Mouse (Mus musculus): ENCODE measurements at regions not wholly inside any gene's neighbourhood (a gene's known extent, or its start where the extent isn't known, plus 50 kb on each side); places are given as distances from the start of the nearest gene placed in this dataset.

- ATAC-seq (replicated peaks; ENCODE audit: low FRiP score, poor library complexity, severe bottlenecking): no peak
Measured at GRCm38 (mm10) chr11:114360946-114361345, 294.1 kb upstream of the Sdk2 start.

GRCm38 (mm10) chr11:114360321-114360720, 293.5 kb upstream of the Sdk2 start:
- ATAC-seq (replicated peaks; ENCODE audit: low FRiP score, poor library complexity, severe bottlenecking): no peak

DNA sequence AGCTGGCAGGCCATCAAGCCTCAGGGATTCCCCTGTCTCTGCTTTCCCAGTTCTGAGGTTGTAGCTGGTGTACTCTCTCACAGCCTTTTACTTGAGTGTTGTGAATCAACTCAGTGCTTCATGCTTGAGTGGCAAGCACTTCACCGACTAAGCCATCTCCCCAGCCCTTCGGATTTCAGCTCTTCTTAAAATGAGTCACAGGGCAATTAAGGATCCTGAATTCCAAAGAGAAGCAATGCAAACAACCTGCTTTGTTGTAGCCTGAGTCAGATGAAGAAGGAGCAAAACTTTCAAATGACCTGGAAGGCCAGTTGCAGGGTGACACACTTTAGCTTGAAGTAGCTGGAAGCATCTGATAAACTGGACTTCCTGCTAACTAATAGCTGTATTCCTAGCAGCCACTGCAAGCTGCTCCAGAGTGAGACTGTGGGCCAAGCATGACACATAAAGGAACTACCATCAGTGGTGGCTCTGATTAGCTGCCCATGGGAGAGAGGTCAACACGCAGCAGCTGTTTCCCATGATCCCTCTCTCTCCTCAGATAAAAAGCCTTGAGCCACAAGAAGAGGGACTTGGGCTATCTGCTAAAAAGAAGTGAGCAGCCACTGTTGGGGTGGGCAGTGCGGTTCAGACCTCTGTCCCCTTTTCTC, 285.4 kb upstream of the Sdk2 start:
- ATAC-seq (replicated peaks; ENCODE audit: low FRiP score, poor library complexity, severe bottlenecking): no peak

DNA sequence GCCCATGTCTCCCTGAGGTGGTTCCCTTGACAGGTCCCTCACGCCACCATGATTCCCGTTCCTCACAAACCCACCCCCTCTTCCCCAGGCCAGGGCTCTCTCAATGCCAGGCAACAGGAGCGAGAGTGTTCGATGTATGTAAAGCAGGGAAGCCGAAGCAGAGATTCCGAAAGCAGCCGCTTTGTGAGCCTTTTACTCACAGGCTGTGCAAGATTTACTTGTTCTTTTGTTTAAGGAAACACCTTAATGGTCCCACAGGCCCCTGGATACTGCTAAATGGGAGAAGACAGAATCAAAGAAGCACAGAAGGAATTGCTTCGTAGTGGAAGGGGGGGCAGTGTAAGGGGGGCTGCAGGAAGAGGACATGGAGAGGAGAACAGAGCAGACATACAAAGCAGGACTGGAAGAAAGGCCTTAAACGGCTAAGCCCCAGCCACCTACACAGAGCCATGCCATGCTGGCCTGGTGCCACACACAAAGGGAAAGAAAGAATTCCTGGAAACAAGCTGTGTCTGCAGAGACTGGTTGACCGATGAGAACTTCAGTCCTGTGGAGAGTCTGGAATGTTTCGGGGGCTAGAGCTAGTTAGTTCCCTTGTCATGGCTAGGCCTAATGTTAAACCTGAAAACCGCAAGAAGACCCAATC, 270.1 kb upstream of the Sdk2 start:
- ATAC-seq (replicated peaks; ENCODE audit: low FRiP score, poor library complexity, severe bottlenecking): no peak

DNA sequence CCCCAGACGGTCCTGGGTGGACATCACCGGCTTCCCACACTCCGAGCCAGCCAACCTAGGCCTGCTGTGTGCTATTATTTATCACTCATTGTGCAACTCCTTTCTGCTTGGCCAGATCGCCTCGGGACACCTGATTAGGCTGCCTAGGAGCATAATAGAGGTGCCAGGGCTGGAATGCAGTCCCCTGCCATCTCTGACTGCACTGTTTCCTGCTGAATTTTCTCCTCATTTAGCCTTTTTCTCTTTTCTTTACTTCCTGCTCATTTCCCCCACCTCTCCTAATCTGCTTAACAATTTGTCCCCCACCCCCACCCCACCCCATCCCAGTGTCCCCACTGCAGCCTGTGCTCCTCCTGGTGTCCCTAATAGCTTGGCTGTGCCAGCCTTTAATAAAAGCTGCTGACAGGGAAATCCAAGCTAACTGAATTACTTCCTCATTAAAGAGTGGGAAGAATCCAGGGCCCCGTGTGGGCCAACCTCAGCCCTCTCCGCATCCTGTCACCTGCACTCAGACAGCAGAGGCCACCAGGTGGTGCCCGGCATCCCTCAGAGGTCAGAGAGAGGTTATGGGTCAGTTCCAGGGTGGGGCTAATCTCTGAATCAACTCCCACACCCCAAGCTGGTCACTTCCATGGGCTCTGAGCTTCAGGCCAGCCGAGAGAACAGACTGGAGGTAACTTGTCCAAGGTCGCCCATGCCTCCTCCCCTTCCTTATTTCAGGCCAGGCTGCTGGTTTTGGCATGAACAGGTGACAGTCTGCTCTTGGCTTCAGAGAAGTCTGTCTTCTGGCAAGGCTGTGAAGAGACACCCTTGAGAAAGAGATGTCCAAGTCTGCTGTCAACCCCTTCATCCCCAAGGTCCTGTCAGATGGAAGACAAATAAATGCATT, 269.3 kb upstream of the Sdk2 start:
- ATAC-seq (replicated peaks; ENCODE audit: low FRiP score, poor library complexity, severe bottlenecking): no peak

DNA sequence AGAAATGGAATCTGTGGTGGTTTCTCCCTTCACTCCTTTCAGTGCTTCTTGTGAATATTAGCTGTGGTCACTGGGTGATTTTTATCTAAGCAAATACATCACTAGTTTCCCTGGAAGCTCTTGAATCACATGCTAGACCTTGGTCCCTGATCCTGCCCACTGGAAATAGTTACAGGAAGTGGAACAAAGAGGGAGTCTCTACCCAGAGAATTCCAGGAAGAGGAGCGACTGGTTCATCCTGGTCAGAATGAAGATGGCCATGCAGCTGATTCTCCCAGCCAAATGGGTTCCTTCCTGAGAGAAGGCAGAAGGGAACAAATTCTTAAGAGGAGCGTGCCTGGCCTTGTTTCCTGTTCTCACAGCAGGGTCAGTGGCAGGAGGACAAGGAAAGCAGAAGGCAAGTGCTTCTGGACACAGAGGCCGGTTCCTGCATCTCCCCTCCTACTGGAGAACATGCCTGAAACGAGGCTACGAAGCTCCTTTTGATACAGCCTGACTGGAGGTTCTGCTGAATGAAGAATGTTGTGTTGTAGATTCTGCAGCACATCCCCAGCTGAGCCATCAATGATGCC, 264.8 kb upstream of the Sdk2 start:
- ATAC-seq (replicated peaks; ENCODE audit: low FRiP score, poor library complexity, severe bottlenecking): no peak

DNA sequence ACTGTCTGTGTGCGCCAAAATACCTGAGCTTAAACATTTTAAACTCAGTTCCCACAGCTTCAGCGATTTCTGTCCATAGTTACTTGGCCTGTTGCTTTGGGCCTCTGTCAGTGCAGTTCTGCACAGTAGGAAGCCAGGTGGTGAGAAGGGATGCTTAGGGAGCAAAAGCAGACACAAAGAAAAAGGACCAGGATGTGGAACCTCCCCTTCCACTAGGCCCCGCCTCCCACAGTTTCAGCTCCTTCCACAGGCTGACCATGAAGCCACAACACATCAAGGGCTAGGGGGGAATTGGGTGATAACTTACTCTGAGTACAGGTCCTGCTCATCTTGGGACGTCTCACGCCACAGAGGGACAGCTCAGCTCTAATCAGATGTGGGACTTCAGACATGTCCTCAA, 263.5 kb upstream of the Sdk2 start:
- ATAC-seq (replicated peaks; ENCODE audit: low FRiP score, poor library complexity, severe bottlenecking): no peak

GRCm38 (mm10) chr11:114322627-114323026, 255.8 kb upstream of the Sdk2 start:
- no peak for ATAC-seq (replicated peaks; ENCODE audit: low FRiP score, poor library complexity, severe bottlenecking)

DNA sequence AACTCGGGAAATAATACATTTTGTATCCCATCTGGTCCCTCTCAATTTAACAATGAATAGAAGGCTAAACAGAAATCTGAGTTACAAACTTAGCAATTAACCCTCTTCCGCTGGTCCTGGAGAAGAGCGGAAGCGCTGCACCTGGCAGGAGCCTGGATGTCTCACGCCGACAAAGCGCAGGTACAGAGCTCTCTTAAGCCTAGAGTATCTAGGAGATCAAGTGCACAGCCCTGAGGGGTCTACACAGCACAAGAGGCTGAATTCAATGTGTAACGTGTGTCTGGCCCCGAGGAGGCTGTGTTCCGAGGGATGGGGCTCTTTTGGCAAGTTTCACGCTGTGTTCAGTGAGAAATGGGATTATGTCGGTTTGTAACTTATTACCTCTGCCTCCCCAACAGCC, 255.1 kb upstream of the Sdk2 start:
- no peak for ATAC-seq (replicated peaks; ENCODE audit: low FRiP score, poor library complexity, severe bottlenecking)

- ATAC-seq (replicated peaks; ENCODE audit: low FRiP score, poor library complexity, severe bottlenecking): no peak
Measured at GRCm38 (mm10) chr11:114321527-114321926, 254.7 kb upstream of the Sdk2 start.

GRCm38 (mm10) chr11:114315274-114315673, 248.4 kb upstream of the Sdk2 start:
- ATAC-seq (replicated peaks; ENCODE audit: low FRiP score, poor library complexity, severe bottlenecking): no peak

GRCm38 (mm10) chr11:114313652-114314051, 246.8 kb upstream of the Sdk2 start:
- no peak for ATAC-seq (replicated peaks; ENCODE audit: low FRiP score, poor library complexity, severe bottlenecking)

DNA sequence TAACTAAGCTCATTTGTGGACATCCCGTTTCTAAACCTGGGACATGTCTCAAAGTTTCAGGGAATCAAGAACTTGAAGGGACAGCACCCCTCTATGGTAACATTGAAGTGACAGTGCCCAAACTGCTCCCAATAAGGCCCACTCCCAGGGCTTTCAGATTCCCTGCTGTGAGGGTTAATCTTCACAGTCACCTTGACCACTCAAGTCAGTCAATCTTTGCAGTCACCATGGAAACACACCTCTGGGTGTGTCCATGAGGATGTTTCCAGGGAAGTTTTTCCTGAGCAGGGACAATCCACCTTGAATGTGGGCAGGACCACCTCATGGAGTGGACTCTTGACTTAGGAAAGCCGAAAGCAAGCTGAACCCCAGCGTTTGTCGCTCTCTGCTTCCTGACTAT, 244.8 kb upstream of the Sdk2 start:
- ATAC-seq (replicated peaks; ENCODE audit: low FRiP score, poor library complexity, severe bottlenecking): no peak

DNA sequence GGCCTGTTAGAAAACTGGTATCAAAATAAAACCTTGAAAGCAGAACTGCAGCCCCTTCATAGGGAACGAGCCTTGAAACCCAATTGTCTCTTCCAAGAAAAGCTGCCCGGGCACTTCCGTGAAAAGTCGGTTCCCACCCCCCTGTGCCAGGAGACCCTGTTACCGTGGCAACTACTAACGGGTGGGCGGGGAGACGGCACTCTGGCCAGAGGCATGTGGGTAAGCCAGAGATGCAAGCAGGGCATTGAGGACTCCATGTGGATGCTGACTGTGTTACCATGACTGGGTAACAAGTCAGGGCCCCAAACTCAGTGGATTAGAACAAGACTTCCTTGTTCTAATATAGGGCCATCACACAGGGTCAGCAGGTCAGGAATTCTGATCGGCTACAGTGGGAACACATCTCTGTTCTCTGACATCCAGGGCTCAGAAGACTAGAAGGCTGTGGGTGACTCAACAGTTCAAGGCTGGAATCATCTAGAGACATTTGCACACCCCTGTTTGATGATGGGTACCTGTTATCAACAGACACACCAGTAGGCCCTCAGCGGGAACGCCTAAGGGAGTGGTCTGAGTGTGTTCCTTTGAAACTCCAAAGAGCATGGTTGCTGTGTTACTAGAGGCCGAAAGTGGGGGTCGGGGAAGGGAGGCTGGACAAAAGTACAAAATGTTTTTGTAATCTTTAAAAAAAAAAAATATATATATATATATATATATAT, 236.9 kb upstream of the Sdk2 start:
- ATAC-seq (replicated peaks; ENCODE audit: low FRiP score, poor library complexity, severe bottlenecking): no peak

DNA sequence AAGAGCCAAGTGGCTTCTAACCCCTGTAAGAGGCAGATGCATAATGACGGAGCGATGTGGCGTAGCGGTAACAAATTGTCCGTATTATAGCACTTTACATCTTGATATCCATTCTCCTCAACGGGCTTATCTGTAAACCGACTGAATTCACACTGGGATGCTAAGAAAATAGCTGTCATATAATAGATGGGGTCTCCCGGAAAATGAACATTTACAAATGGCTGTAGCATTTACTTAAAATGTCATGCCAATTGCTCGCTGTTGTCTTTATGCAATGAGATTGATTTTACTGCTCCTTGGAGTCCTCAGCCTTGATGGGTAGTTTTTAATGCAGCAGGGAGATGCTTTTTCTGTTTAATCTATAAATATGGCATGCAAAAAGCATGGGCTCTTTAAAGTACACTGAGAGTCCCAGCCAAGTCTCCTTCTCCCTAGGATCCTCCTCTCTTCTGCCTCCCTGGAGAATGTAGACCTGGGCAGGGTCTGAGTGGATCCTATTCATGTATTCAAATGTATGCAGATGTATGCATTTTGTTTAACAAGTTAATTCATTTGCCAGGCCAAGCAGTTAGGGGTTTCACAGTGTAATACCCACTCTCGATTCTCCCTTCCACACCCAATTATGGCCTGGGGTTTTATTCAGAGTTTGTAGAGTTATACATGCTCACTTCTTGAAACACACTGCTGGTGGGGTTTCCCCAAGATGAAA, 233.9 kb upstream of the Sdk2 start:
- no peak for ATAC-seq (replicated peaks; ENCODE audit: low FRiP score, poor library complexity, severe bottlenecking)

DNA sequence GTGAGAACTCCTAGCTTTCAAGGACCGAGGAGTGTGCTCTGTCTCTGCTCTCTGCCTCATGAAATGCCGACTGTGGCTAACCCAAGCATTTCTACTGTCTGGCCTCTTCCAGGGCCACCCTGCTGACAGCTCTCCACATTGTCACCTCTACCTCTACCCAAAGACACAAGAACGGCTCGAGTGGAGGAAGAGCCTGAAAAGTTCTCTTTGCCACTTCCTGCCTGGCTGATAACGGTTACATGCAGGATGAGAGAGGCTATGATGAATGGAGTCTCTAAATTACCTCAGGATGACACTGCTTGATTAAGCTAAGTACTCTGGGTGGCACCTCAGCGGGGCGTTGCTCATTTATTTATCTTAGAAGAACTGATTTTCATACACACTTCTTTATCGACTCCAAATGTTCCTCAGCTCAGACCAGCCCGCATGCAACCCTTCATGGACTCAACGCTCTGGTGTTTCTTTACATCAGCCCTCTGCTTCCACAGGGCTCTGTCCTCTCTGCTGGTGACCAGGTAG, 230.0 kb upstream of the Sdk2 start:
- ATAC-seq (replicated peaks; ENCODE audit: low FRiP score, poor library complexity, severe bottlenecking): no peak

DNA sequence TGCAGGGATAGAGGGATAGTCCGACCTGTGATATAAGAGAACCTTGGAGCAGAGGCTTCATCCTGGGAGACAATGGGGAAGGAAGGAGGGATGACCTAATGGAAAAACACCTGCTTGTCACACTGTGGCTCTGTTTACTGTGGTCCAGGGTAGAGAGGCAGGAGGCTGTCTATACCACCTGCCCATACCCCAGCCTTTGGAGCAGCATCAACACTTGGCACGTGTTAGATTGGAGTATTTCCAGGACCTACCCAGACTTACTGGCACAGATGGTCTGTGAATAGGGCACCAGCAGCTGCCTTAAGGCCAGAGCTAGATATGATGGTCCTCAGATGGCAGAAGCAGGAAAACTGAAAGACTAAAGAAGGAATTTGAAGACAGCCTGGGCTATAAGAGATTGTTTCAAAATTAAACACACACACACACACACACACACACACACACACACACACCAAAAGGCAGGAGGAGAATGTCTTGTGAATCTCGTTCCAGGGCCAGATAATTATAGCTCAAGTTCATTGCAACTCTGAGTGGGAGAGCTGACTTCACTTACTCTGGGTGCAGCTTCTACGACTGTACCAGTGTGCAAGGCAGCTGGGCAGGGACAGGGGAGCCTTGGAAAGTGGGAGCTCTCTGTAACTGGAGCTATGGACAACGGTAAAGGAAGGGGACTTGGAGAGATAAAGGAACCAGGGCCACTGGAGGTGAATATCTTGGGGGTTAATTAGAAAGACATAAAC, 227.8 kb upstream of the Sdk2 start:
- no peak for ATAC-seq (replicated peaks; ENCODE audit: low FRiP score, poor library complexity, severe bottlenecking)

GRCm38 (mm10) chr11:114291258-114291657, 224.4 kb upstream of the Sdk2 start:
- ATAC-seq (replicated peaks; ENCODE audit: low FRiP score, poor library complexity, severe bottlenecking): no peak

GRCm38 (mm10) chr11:114289946-114290345, 223.1 kb upstream of the Sdk2 start:
- ATAC-seq (replicated peaks; ENCODE audit: low FRiP score, poor library complexity, severe bottlenecking): no peak
